Mouse (Mus musculus) inflammation-experienced regulatory T-cells (primary cell): ENCODE data around the gene Aox3. TPM values are rescaled to one million over a fixed set of nuclear protein-coding genes. Genes with fewer than 3 reads are reported as not detected.

Experiments used
- polyA plus RNA-seq, 2 experiments: library from polyadenylated mRNA; unstranded; fragments of 100-300 nt; shearing (Covaris generic); gene quantifications; one replicate each; pipeline ENCODE4 v1.2.1; 2017

The Aox3 gene
- polyA plus RNA-seq, result under 1 TPM in 1 of 2 experiments, not detected in 1; 0.61 TPM

DNA sequence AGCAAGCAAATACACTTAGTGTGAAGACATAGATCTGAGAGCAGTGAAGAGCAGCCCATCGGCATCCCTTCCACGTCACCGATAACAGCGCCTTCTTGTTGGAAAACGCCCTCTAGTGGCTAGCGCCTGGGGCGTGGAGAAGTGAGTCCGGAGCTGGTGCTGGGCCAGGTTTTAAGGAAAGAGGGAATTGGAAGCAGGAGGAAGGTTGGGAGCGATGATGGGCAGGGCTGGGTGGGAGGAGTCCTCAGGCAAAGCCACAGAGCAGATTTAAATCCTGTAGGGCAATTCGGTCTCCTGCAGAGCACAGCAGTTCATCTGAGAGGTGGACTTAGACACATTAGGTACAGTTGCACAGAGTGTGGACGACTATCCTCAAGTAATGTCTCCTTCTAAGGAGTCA lies at the start of gene Aox3:
Gene Aox3, plus strand, starts transcription at position 251 of the 400 bp plus-strand sequence.

DNA sequence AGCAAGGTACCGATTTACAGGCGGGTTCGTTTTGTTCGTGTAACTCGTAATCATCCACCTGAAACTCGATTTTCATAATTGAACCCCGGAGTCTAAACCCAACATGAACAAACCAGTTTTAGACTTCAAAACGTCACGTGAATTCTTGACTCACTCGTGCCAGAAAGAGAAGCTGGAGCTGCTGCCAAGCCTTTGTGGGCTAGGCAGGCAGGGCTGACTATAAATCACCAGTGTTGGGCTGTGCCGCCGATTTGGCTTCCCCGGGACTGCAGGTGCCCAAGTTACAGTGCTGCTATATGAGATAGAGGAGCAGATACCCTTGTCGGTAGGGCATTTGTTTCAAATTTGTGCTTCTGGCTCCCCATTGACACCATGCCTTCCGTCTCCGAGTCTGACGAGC lies 97.3 kb downstream of the Aox3 start, which contains the start of gene Aox4:
Gene Aox4, plus strand, starts transcription at position 195 of the 400 bp plus-strand sequence.

Other genes with a start within 250 kb of the Aox3 start
- under 1 TPM; 0.08 to 0.32 TPM for gene Sgo2a, start 117.2 kb upstream of the Aox3 start, polyA plus RNA-seq
- 10 to 100 TPM; 34.4 to 40.9 TPM for gene Kctd18, start 94.2 kb upstream of the Aox3 start, polyA plus RNA-seq
- gene Aox1, start 83.2 kb upstream of the Aox3 start, polyA plus RNA-seq, result 1 to 10 TPM in 1 of 2 experiments, under 1 TPM in 1; 0.10 to 1.2 TPM
- gene Aox4, start 97.3 kb downstream of the Aox3 start, polyA plus RNA-seq, result 1 to 10 TPM in 1 of 2 experiments, under 1 TPM in 1; 0.74 to 1.5 TPM
- gene Aox2, start 165.2 kb downstream of the Aox3 start, polyA plus RNA-seq, result under 1 TPM; 0.06 to 0.16 TPM